Mouse (Mus musculus): ENCODE measurements around the gene Phxr2. TPM values are rescaled to one million over a fixed set of nuclear protein-coding genes. Genes with fewer than 3 reads are reported as not detected.

The Phxr2 gene
- polyA plus RNA-seq, 1 experiment, result not detected

- Histone ChIP-seq H3K4me3 (ENCODE audit: insufficient read depth, low read depth, low read length) (no peak overlapping the region), H3K27me3 (replicated peaks; ENCODE audit: control insufficient read depth, insufficient read depth, low read length) (no peaks in the 10 kb centered on the region), H3K36me3 (ENCODE audit: control insufficient read depth, insufficient read depth, low read length) (no peaks in the 10 kb centered on the region), H3K27ac (ENCODE audit: insufficient read depth, low read depth, low read length) (no peak overlapping the region), H3K4me1 (ENCODE audit: control insufficient read depth, insufficient read depth, low read length) (0 out of 2 replicates have a peak, but pooled peaks cover 6% of the 10 kb centered on the region)
- TF ChIP-seq POLR2A (IDR thresholded peaks at IDR 0.05; ENCODE audit: low read depth, low read length) (no peak), CTCF (conservative IDR thresholded peaks at IDR 0.05; ENCODE audit: insufficient read depth, insufficient read length, low read depth, low read length) (no peak)
- DNase-seq, result no peak
- WGBS, result 92% methylated on average over 4 of the region's 4 CpGs
Observed at GRCm38 (mm10) chr10:99119471-99119870, 6.7 kb downstream of the Phxr2 start.

GRCm38 (mm10) chr10:99118697-99119096, 7.4 kb downstream of the Phxr2 start:
- no peak for TF ChIP-seq POLR2A (IDR thresholded peaks at IDR 0.05; ENCODE audit: low read depth, low read length)
- TF ChIP-seq CTCF (conservative IDR thresholded peaks at IDR 0.05; ENCODE audit: insufficient read depth, insufficient read length, low read depth, low read length), result no peak
- Histone ChIP-seq H3K27me3 (replicated peaks; ENCODE audit: control insufficient read depth, insufficient read depth, low read length) (no peaks in the 10 kb centered on the region), H3K4me3 (ENCODE audit: insufficient read depth, low read depth, low read length) (no peak overlapping the region), H3K4me1 (ENCODE audit: control insufficient read depth, insufficient read depth, low read length) (0 out of 2 replicates have a peak, but pooled peaks cover 6% of the 10 kb centered on the region), H3K36me3 (ENCODE audit: control insufficient read depth, insufficient read depth, low read length) (no peaks in the 10 kb centered on the region), H3K27ac (ENCODE audit: insufficient read depth, low read depth, low read length) (no peak overlapping the region; the same call in 1 of the 2 replicates)
- DNase-seq, result no peak
- WGBS, result 48% methylated on average over 6 of the region's 6 CpGs

- no peaks in the 10 kb centered on the region for H3K36me3 ChIP-seq (ENCODE audit: control insufficient read depth, insufficient read depth, low read length)
- H3K27me3 ChIP-seq (replicated peaks; ENCODE audit: control insufficient read depth, insufficient read depth, low read length), result no peaks in the 10 kb centered on the region
- H3K4me1 ChIP-seq (ENCODE audit: control insufficient read depth, insufficient read depth, low read length), result 0 out of 2 replicates have a peak, but pooled peaks cover 6% of the 10 kb centered on the region
- 42% methylated on average over 10 of the region's 10 CpGs for whole genome bisulfite sequencing
- no peak overlapping the region for H3K4me3 ChIP-seq (ENCODE audit: insufficient read depth, low read depth, low read length)
- TF ChIP-seq POLR2A (IDR thresholded peaks at IDR 0.05; ENCODE audit: low read depth, low read length) (no peak), CTCF (conservative IDR thresholded peaks at IDR 0.05; ENCODE audit: insufficient read depth, insufficient read length, low read depth, low read length) (no peak)
- H3K27ac ChIP-seq (ENCODE audit: insufficient read depth, low read depth, low read length), result no peak overlapping the region
- no peak for DNase-seq
Observed at GRCm38 (mm10) chr10:99117876-99118275, 8.2 kb downstream of the Phxr2 start.

GRCm38 (mm10) chr10:99116650-99117615, 9.2 kb downstream of the Phxr2 start:
- WGBS, result 76% methylated on average over 16 of the region's 16 CpGs
- no peak for TF ChIP-seq CTCF (conservative IDR thresholded peaks at IDR 0.05; ENCODE audit: insufficient read depth, insufficient read length, low read depth, low read length)
- no peak for TF ChIP-seq POLR2A (IDR thresholded peaks at IDR 0.05; ENCODE audit: low read depth, low read length)
- no peaks in the 10 kb centered on the region for H3K36me3 ChIP-seq (ENCODE audit: control insufficient read depth, insufficient read depth, low read length)
- no peak for DNase-seq
- H3K27ac ChIP-seq (ENCODE audit: insufficient read depth, low read depth, low read length), result no peak overlapping the region
- H3K4me1 ChIP-seq (ENCODE audit: control insufficient read depth, insufficient read depth, low read length), result 0 out of 2 replicates have a peak, but pooled peaks cover 6% of the 10 kb centered on the region
- H3K4me3 ChIP-seq (ENCODE audit: insufficient read depth, low read depth, low read length), result no peak overlapping the region
- H3K27me3 ChIP-seq (replicated peaks; ENCODE audit: control insufficient read depth, insufficient read depth, low read length), result no peaks in the 10 kb centered on the region

- no peaks in the 10 kb centered on the region for H3K27me3 ChIP-seq (replicated peaks; ENCODE audit: control insufficient read depth, insufficient read depth, low read length)
- no peak overlapping the region for H3K4me3 ChIP-seq (ENCODE audit: insufficient read depth, low read depth, low read length)
- no peaks in the 10 kb centered on the region for H3K36me3 ChIP-seq (ENCODE audit: control insufficient read depth, insufficient read depth, low read length)
- 68% methylated on average over 8 of the region's 8 CpGs for WGBS
- TF ChIP-seq CTCF (conservative IDR thresholded peaks at IDR 0.05; ENCODE audit: insufficient read depth, insufficient read length, low read depth, low read length) (no peak), POLR2A (IDR thresholded peaks at IDR 0.05; ENCODE audit: low read depth, low read length) (no peak)
- no peak for DNase-seq
- H3K27ac ChIP-seq (ENCODE audit: insufficient read depth, low read depth, low read length), result no peak overlapping the region
- H3K4me1 ChIP-seq (ENCODE audit: control insufficient read depth, insufficient read depth, low read length), result 0 out of 2 replicates have a peak, but pooled peaks cover 6% of the 10 kb centered on the region
Observed at GRCm38 (mm10) chr10:99116237-99116632, 9.9 kb downstream of the Phxr2 start.

- 55% methylated on average over 18 of the region's 18 CpGs for WGBS
- H3K4me3 ChIP-seq (ENCODE audit: insufficient read depth, low read depth, low read length), result no peak overlapping the region
- no peaks in the 10 kb centered on the region for H3K27me3 ChIP-seq (replicated peaks; ENCODE audit: control insufficient read depth, insufficient read depth, low read length)
- no peak for DNase-seq
- TF ChIP-seq POLR2A (IDR thresholded peaks at IDR 0.05; ENCODE audit: low read depth, low read length) (no peak), CTCF (conservative IDR thresholded peaks at IDR 0.05; ENCODE audit: insufficient read depth, insufficient read length, low read depth, low read length) (no peak)
- H3K36me3 ChIP-seq (ENCODE audit: control insufficient read depth, insufficient read depth, low read length), result no peaks in the 10 kb centered on the region
- H3K27ac ChIP-seq (ENCODE audit: insufficient read depth, low read depth, low read length), result no peak overlapping the region
- 0 out of 2 replicates have a peak, but pooled peaks cover 6% of the 10 kb centered on the region for H3K4me1 ChIP-seq (ENCODE audit: control insufficient read depth, insufficient read depth, low read length)
Observed at GRCm38 (mm10) chr10:99115471-99116236, 10.5 kb downstream of the Phxr2 start.

Data from kidney, adult 2 months (tissue).